Mouse (Mus musculus) midbrain, embryonic 15.5 days (tissue): ENCODE measurements around the gene H2-T3. TPM values are rescaled to one million over a fixed set of nuclear protein-coding genes. Genes with fewer than 3 reads are reported as not detected.
"Not testable (repeated sequence)": the region's sequence is repeated elsewhere in the genome, so short reads cannot be mapped to it uniquely, and the experiment has no call there.

Source experiments
- ATAC-seq: fragments of 200-750 bp; cut with Nextera tagmentation; replicated peaks from 2 replicates; pipeline ENCODE4 v1.8.0; 2017; ENCODE audit warnings: moderate TSS enrichment
- H3K27ac ChIP-seq: fragments of 300-500 bp; sonication (generic); 2 replicates; pipeline ENCODE4 v1.5.1; 2015; ENCODE audit warnings: mild to moderate bottlenecking, inconsistent platforms
- H3K27me3 ChIP-seq: fragments of 300-500 bp; sonication (generic); replicated peaks from 2 replicates; pipeline ENCODE4 v1.6.1; 2015; ENCODE audit warnings: inconsistent platforms
- H3K36me3 ChIP-seq: fragments of 300-500 bp; sonication (generic); replicated peaks from 2 replicates; pipeline ENCODE4 v1.6.1; 2015; ENCODE audit warnings: inconsistent platforms
- H3K4me1 ChIP-seq: fragments of 300-500 bp; sonication (generic); 2 replicates; pipeline ENCODE4 v1.6.1; 2015; ENCODE audit warnings: inconsistent platforms
- H3K4me2 ChIP-seq: fragments of 300-500 bp; sonication (generic); 2 replicates; pipeline ENCODE4 v1.6.1; 2015; ENCODE audit warnings: inconsistent platforms, mild to moderate bottlenecking, moderate library complexity
- H3K4me3 ChIP-seq: fragments of 300-500 bp; sonication (generic); 2 replicates; pipeline ENCODE4 v1.5.1; 2015; ENCODE audit warnings: mild to moderate bottlenecking, inconsistent platforms
- H3K9ac ChIP-seq: fragments of 300-500 bp; sonication (generic); 2 replicates; pipeline ENCODE4 v1.6.1; 2015; ENCODE audit warnings: mild to moderate bottlenecking, inconsistent platforms
- H3K9me3 ChIP-seq: fragments of 300-500 bp; sonication (generic); 2 replicates; pipeline ENCODE4 v1.6.1; 2016; ENCODE audit warnings: inconsistent platforms
- WGBS: fragments of 180-500 bp; shearing (Covaris S2); methylation state at CpG from one replicate; pipeline ENCODE4 v1.1.7; 2015; ENCODE audit warnings: mixed read lengths; 5-methylcytosine and 5-hydroxymethylcytosine counted together
- polyA plus RNA-seq: library from polyadenylated mRNA; unstranded; fragments of >200 nt; fragmentation: Nextera tagmentation; extraction: Ambion mirVana; gene quantifications from 2 replicates; pipeline ENCODE4 v1.2.1, GENCODE M21; 2015

The H2-T3 gene
- 0.14 TPM in 1 of 2 replicates, not detected in the other for polyA plus RNA-seq

DNA sequence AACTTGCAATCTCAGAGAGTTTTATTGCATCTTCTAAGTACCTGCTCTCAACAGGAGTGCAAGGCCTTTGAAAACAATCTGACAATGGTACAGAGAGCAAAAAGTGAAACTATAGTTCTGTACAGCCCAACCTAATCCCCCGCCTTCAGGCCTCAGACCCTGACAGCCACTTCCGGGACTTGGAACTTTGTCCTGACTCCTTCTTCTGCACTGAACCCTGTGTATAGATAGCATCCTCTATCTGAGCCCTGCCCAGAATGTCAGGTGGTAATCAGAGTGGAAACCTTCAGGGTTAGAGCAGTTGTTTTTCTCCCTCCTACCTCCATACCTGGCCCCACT is at the start of gene H2-T3:
H2-T3 (minus strand) TSS at position 119 of the 339 bp plus-strand sequence.
- ATAC-seq = no peak
- H3K27ac ChIP-seq = no peak within 1 kb of the TSS
- H3K9ac ChIP-seq = no peak within 1 kb of the TSS
- H3K4me3 ChIP-seq = no peak within 1 kb of the TSS
- peaks cover 11% of the 10 kb centered on the region; the same call in 1 of the 2 replicates for H3K27me3 ChIP-seq
- no peaks in the 10 kb centered on the region for H3K4me1 ChIP-seq
- no peak within 1 kb of the TSS for H3K4me2 ChIP-seq
- 74% methylated on average over 2 of the region's 2 CpGs for WGBS
- no peaks in the 10 kb centered on the region for H3K36me3 ChIP-seq
- H3K9me3 ChIP-seq = no peaks in the 10 kb centered on the region

DNA sequence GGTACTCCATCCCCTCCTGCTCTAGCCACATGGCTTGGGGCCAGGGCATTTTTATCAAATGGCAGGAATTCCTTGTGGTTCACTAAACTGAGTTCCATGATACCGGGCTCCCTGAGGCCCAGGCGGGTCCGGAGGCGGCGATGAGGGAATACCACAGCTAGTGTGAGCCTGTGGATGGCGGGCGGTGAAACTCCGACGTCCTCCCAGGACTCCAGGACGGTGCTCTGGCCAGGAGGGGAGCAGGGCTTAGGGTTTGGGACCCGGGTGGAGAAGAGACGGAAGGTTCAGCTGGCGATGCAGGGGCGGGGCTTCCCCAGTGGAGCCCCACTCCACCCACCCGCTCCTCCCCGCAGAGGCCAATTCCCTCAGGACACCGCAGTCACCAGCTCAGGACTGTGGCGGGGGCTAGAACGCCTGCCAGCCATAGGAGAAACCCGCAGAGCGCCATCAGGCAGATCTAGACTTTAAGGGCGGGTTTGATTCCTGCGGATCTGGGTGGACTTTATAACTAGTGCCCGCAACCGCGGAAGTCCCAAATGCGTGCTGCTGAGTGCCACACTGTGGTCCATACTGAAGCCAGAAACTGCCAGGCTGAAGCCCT is 47.3 kb upstream of the H2-T3 start:
- Histone ChIP-seq H3K4me2 (peak overlapping the region; percentile 54), H3K27ac (no peak overlapping the region), H3K27me3 (peaks cover 19% of the 10 kb centered on the region), H3K36me3 (no peaks in the 10 kb centered on the region), H3K9me3 (no peaks in the 10 kb centered on the region), H3K4me1 (peaks cover 5% of the 10 kb centered on the region), H3K4me3 (peak overlapping the region; percentile 26), H3K9ac (peak overlapping the region; percentile 11; the same call in 1 of the 2 replicates)
- no peak; the same call in 1 of the 2 replicates for ATAC-seq
- 4% methylated on average over 27 of the region's 27 CpGs for WGBS

DNA sequence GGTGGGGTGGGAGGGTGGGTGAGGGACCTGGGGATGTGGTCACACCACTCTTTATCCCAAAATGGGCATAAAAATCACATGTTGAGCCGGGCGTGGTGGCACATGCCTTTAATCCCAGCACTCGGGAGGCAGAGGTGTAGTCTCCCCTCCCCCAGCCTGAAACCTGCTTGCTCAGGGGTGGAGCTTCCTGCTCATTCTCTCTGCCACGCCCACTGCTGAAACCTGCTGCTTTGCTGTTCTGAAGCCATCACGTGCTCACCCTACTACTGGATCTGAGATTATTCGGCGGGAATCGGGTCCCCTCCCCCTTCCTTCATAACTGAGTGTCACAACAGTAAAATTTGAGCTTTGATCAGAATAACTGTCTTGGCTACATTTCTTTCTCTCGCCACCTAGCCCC is 45.2 kb upstream of the H2-T3 start:
- not testable (repeated sequence) for H3K27ac ChIP-seq, H3K9ac ChIP-seq, ATAC-seq, H3K4me2 ChIP-seq, H3K4me3 ChIP-seq, H3K9me3 ChIP-seq, H3K4me1 ChIP-seq, H3K36me3 ChIP-seq
- H3K27me3 ChIP-seq = peaks cover 24% of the 10 kb centered on the region
- 34% methylated on average over 9 of the region's 9 CpGs for WGBS

DNA sequence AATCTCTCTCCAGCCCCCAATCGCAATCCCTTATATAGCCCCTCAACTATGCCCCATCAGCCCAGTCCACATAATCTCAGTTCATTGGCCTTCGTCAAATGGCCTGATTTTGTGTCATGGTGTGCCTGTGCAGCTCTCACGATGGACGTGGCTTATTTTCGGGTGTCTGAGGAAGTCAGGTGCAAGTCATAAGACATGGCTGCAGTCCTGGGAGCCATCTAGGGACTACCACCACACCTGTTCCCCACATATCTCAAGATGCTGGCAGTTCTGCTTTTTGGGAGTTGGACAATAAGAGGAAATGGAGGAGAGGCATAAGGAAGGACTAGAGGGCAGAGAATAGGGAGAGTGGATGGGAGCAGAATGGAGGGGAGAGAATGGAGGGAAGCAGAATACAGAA is 43.5 kb upstream of the H2-T3 start:
- Histone ChIP-seq H3K9ac (no peak overlapping the region), H3K9me3 (no peaks in the 10 kb centered on the region), H3K4me1 (peaks cover 5% of the 10 kb centered on the region), H3K27ac (no peak overlapping the region), H3K4me2 (no peak overlapping the region), H3K36me3 (no peaks in the 10 kb centered on the region), H3K27me3 (peaks cover 29% of the 10 kb centered on the region), H3K4me3 (no peak overlapping the region)
- ATAC-seq = no peak
- 80% methylated on average over 5 of the region's 5 CpGs for WGBS

DNA sequence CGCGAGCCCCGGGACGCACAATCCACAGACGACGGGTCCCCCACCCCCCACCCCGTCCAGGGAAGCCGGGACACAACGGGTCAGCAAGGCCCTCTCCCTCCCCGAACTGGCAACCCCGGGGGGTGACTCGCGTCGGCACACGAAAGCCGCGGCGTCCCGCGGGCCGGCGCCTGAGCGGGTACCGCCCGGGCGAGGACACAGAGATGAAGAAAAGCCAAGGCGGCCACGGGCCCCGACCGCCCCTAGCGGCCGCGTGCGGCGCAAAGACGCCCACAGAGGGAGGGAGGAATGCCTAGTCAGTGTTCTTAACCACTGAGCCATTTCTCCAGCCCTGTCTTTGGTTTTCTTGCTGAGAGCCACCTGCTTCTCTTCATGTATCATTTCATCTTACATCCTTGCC is 41.2 kb upstream of the H2-T3 start:
- H3K4me2 ChIP-seq = no peak overlapping the region
- peaks cover 15% of the 10 kb centered on the region for H3K27me3 ChIP-seq
- no peaks in the 10 kb centered on the region for H3K9me3 ChIP-seq
- H3K9ac ChIP-seq = no peak overlapping the region
- no peaks in the 10 kb centered on the region for H3K4me1 ChIP-seq
- H3K27ac ChIP-seq = no peak overlapping the region
- no peak overlapping the region for H3K4me3 ChIP-seq
- 8% methylated on average over 36 of the region's 36 CpGs for WGBS
- no peak for ATAC-seq
- H3K36me3 ChIP-seq = no peaks in the 10 kb centered on the region

DNA sequence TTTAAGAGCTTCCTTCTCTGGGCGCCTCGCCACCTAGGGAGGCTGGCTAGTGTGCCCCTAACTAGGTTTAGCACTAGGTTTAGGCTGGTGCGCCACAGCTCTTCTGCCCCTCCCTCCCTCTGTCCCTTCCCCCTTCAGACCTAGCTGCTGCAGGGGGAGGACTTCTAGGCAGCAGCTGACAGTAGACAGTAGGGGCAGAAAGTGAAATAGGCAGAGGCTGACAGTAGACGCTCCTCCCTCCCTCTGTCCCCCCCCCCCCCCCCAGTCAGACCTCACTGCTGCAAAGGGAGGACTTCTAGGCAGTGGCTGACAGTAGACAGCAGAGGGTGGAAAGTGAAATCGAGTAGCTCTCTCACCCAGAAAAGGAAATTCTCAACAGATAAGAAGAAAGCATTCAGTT is 39.0 kb upstream of the H2-T3 start:
- no peaks in the 10 kb centered on the region for H3K9me3 ChIP-seq
- no peak for ATAC-seq
- peaks cover 28% of the 10 kb centered on the region for H3K27me3 ChIP-seq
- no peak overlapping the region for H3K4me3 ChIP-seq
- no peaks in the 10 kb centered on the region for H3K36me3 ChIP-seq
- 11% methylated on average over 5 of the region's 5 CpGs for WGBS
- no peak overlapping the region for H3K9ac ChIP-seq
- no peak overlapping the region for H3K4me2 ChIP-seq
- H3K27ac ChIP-seq = no peak overlapping the region
- H3K4me1 ChIP-seq = no peaks in the 10 kb centered on the region

DNA sequence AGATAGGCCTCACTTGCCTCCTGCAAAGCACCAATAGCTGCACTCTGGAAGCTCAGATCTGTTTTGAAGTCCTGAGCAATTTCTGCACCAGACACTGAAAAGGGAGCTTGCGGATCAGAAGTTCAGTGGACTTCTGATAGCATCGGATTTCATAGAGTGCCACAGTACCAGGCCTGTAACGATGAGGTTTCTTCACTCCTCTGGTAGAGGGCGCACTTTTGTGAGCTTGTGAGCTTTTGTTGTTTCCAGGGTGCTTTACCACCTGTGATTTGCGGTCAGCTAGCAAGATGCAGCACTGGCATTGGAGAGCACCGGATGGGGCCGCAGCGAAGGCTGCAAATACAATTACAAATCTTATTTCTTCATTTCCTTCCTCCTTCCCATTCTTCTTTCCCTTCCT is 36.8 kb upstream of the H2-T3 start:
- Histone ChIP-seq H3K27me3 (peaks cover 33% of the 10 kb centered on the region), H3K9ac (no peak overlapping the region), H3K36me3 (no peaks in the 10 kb centered on the region), H3K9me3 (no peaks in the 10 kb centered on the region), H3K4me3 (no peak overlapping the region), H3K27ac (no peak overlapping the region), H3K4me2 (no peak overlapping the region), H3K4me1 (no peaks in the 10 kb centered on the region)
- no peak for ATAC-seq
- 19% methylated on average over 8 of the region's 8 CpGs for WGBS

DNA sequence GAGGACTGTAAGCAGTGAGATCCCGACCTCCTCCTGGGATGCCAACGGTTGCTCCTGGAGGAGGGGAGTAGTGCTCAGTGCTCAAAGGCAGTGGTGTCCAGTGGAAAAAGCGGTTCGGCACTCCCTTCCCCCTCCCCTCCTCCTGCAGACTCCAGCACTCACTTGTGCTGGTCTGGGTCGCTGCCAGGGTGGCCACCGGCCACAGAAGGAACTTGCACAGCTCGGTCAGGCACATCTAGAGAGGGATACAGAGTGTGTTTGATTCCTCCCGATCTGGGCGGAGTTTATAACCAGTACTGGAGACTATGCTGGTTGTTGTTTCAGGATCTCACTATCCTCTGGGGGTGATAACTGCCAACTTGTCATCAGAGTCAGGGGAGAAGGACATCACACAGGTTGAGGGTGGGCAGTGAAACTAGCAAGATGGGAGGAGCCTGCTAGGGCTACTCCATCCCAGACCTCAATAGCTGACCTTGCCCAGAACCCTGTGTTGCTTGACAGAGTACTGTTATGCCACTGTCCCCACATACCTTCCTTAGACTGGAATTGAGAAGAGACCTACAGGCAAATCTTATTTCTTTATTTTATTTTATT is 35.2 kb upstream of the H2-T3 start:
- H3K4me2 ChIP-seq = no peak overlapping the region
- H3K27me3 ChIP-seq = peaks cover 28% of the 10 kb centered on the region

DNA sequence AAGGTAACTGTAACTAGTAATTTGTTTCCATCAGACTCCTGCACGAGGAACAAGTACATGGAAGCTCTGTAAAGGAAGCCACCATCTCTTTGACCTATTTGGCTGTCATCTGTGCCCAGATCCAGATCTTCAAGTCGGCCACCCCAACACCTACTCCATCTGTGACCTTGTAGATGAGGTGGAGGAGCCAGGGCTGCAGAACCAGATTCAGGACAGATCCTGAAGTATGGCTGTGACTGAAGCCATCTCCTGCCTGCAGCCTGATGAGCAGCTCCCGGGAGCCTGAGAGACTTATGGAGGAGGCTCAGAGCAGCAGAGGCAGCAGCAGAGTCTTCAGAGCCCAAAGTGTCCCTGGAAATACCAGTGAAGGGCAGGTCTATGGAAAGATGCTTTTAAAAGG is 34.4 kb upstream of the H2-T3 start:
- 45% methylated on average over 3 of the region's 3 CpGs for WGBS
- H3K9ac ChIP-seq = no peak overlapping the region
- H3K4me3 ChIP-seq = no peak overlapping the region
- H3K27ac ChIP-seq = no peak overlapping the region
- H3K4me2 ChIP-seq = no peak overlapping the region
- no peaks in the 10 kb centered on the region for H3K36me3 ChIP-seq
- ATAC-seq = no peak
- peaks cover 19% of the 10 kb centered on the region for H3K27me3 ChIP-seq
- no peaks in the 10 kb centered on the region for H3K4me1 ChIP-seq
- no peaks in the 10 kb centered on the region for H3K9me3 ChIP-seq

More for the DNA sequence above, 35.2 kb upstream of the H2-T3 start:
- Histone ChIP-seq H3K36me3 (no peaks in the 10 kb centered on the region), H3K4me1 (no peaks in the 10 kb centered on the region), H3K27ac (no peak overlapping the region), H3K4me3 (no peak overlapping the region), H3K9me3 (no peaks in the 10 kb centered on the region), H3K9ac (no peak overlapping the region)
- WGBS = 10% methylated on average over 9 of the region's 9 CpGs
- ATAC-seq = no peak

DNA sequence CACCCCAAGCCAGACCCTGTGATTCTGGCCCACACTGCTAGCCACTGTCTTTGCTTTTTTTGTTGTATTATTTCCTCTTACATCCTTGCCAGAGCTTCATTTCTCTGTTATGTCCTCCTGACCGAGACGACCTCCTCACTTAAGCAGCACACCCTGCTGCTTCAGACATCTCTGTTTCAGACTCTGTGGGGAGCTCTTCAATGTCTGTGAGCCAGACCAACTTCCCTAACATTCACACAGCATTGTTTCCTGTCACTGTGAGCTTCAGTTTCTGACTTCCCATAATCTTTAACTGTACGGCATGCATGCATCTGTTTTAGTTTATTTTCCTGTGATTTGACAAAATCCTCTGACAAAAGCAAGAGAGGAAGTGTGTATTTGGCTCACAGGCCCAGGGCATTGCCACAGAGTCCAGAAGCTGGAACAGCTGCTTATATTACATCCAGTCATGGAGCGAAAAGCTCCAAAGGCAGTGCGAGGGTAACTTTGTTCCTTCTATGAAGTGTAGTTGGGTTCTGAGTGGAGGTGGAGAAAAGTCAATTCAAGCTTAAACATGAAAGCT is 28.6 kb upstream of the H2-T3 start:
- Histone ChIP-seq H3K9ac (no peak overlapping the region), H3K36me3 (no peaks in the 10 kb centered on the region), H3K4me2 (no peak overlapping the region), H3K9me3 (no peaks in the 10 kb centered on the region), H3K4me1 (0 out of 2 replicates have a peak, but pooled peaks cover 4% of the 10 kb centered on the region), H3K4me3 (no peak overlapping the region), H3K27ac (no peak overlapping the region), H3K27me3 (peaks cover 44% of the 10 kb centered on the region)
- ATAC-seq = no peak
- WGBS = 52% methylated on average over 5 of the region's 5 CpGs

DNA sequence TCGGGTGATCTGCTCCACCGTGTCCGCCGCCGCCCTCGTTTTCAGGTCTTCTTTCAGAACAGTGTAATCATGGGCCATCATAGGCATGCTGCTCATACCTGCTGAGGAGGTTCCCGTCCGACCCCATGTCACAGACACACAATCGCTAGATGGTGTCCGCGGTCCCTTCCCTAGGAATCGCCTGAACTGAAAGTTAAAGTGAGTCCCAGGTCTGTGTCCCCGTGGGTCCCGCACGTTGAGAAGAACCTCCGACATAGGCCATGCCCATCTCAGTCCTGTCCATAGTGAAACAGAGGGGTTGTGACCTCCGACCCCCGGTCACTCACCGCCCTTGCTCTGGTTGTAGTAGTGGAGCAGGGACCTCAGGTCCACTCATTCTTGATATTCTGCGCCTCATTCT is 25.5 kb upstream of the H2-T3 start:
- H3K27ac ChIP-seq = no peak overlapping the region
- WGBS = 6% methylated on average over 20 of the region's 20 CpGs
- no peaks in the 10 kb centered on the region for H3K9me3 ChIP-seq
- H3K36me3 ChIP-seq = no peaks in the 10 kb centered on the region
- peaks cover 46% of the 10 kb centered on the region for H3K27me3 ChIP-seq
- H3K4me1 ChIP-seq = 0 out of 2 replicates have a peak, but pooled peaks cover 4% of the 10 kb centered on the region
- H3K4me3 ChIP-seq = 0 out of 2 replicates have a peak overlapping the region, but pooled peaks have one; percentile 0
- H3K9ac ChIP-seq = no peak overlapping the region
- ATAC-seq = no peak
- peak overlapping the region; percentile 13; the same call in 1 of the 2 replicates for H3K4me2 ChIP-seq

DNA sequence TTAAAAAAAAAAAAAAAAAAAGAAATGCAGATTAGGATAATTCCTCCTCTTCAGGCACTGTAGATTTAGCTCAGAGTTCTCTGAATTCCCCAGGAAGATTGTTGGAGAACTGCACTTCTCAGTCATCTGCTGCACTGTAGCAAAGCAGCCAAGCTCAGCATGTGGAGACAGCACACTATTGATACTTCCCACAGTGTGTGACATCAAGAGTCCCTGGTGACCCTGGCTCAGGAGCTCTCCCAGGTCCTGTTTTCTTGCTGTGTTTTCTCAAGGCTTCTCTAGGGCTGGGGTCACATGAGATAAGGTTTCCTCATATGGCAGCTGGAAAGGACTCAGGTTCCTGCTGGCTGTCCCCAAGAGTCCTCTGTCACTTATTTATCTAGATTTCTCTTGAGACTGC is 16.8 kb upstream of the H2-T3 start:
- Histone ChIP-seq H3K36me3 (no peaks in the 10 kb centered on the region), H3K4me2 (no peak overlapping the region), H3K27ac (no peak overlapping the region), H3K9me3 (no peaks in the 10 kb centered on the region), H3K9ac (no peak overlapping the region), H3K27me3 (peaks cover 29% of the 10 kb centered on the region), H3K4me3 (no peak overlapping the region), H3K4me1 (peaks cover 7% of the 10 kb centered on the region)
- ATAC-seq = no peak

DNA sequence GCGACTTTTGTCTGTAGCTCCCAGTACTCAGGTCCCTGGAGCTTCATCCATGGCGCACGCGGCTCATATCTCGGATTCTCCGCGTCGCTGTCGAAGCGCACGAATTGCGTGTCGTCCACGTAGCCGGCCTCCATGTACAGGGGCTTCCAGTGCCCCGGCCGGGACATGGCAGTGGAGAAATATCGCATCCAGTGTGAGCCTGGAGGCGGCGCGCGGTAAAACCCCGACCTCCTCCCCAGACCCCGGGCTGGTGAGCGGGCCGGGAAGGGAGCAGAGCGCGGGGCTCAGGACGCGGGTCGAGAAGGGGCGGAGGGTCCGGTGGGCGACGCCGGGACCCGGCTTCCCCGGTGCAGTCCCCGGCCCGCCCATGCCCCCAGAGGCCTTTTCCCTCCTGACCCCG is 15.8 kb upstream of the H2-T3 start:
- H3K4me2 ChIP-seq = peak overlapping the region; percentile 52
- ATAC-seq = peak; percentile 30; the same call in 1 of the 2 replicates
- no peaks in the 10 kb centered on the region for H3K9me3 ChIP-seq
- peak overlapping the region; percentile 31 for H3K4me3 ChIP-seq
- H3K9ac ChIP-seq = no peak overlapping the region
- H3K36me3 ChIP-seq = no peaks in the 10 kb centered on the region
- H3K4me1 ChIP-seq = peaks cover 7% of the 10 kb centered on the region
- WGBS = under 1% methylated on average over 38 of the region's 41 CpGs
- peaks cover 29% of the 10 kb centered on the region for H3K27me3 ChIP-seq
- H3K27ac ChIP-seq = no peak overlapping the region
